Mouse (Mus musculus): Measurements from ENCODE around the gene Mgat4a.

Mgat4a gene

DNA sequence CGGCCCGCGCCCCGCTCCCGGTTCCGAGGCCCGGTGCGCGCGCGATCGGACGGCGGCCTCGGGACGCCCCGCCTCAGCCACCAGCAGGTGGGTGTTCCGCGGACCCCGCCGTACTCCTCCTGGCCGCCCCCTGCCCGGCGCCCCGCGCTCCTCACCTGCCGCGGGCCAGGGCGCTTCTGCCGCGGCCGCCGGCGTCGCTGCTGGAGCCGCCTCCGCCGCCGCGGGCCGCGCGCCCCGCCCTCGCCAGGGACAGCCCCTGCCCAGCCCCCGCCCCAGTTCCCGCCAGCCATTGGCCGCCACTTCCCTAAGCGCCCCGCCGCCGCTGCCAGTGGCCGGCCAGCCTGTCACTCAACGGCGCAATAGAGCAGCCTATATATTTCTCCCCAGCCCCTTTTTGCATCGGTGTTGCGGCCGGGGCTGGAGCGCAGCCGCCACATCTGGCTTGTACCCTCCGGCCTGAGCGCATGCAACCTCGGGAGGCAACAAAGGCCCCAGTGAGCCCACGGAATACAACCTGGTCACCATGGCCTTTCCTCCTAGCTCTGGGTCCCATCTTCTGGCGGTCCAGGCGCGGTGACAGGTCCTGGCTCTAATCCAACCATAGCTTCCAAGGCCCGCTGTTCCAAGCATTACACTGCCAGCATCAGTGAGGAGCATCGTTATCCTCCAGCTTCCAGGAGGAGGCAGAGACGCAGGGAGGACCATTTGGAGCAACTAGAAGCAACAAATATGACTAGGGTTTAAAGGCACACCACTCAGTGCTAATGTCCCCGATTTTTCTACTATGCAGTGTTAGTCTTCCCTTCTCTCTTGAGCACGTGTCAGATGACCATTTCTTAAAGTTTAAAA is at the start of gene Mgat4a:
Mgat4a (minus strand) TSS at position 207 of the 849 bp plus-strand sequence.
- DNase-seq: peak; percentile 89

DNA sequence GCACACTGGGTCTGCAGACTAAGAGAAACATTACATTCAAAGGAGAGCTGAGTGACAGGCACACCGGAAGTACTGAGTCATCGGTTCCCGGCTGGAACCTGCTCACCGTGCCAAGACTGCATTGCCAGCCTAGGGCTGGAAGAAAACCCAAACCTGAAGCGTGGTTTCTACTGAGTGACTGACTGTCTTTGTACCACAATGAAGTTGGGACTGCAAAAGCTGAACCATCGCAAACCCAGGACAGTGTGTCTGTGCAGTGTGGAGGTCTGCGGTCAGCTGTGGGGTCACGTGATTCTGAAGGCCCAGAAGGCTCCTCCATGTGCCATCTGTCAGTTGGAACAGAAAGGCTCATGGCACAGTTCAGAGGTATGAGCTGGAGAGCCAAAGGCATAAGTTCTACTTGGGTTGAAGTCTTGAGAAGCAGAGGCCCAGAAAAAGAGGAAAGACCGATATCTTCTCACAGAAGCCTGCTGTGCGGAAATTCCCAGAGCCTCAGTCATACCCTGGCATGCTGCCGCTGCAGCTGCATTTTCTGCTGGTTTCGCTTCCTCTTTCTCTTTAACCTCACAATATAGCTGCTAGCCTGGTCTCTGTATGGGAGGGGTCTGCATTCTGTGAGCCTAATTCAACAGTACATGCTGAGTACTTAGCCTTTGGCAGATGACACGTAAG is 45.1 kb upstream of the Mgat4a start:
- DNase-seq: peak; percentile 56 to 61

DNA sequence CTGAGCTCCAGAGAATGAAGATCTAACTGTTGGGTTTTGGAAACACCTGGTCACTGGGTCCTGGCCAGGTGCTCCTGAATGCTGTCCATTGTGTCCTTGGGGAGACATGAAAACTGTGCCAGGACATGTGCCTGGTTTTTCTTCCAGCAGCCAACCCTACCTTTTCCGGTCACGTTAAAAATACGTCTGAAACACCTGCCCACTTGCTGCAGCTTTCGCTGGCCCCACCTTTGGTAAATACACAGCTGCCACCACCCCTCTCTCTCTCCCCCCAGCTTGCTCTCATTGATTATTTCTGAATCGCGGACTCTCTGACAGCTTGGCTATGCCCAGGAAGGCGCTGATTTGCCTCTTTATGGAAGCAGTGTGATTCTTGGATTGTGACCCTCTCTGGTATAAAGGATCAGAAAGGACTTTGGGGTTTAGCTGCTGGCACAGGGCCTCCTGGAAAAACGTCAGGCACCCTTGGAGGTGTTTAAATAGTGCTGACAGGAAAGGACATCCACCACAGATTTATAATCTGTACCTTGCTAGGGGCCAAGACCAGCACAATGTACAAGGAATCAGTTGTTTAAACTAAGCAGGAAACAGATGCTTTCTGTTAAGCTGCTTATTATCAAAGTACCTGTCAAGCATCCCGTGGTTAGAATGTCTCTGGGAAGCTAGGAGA is 43.1 kb upstream of the Mgat4a start:
- no peak for DNase-seq

DNA sequence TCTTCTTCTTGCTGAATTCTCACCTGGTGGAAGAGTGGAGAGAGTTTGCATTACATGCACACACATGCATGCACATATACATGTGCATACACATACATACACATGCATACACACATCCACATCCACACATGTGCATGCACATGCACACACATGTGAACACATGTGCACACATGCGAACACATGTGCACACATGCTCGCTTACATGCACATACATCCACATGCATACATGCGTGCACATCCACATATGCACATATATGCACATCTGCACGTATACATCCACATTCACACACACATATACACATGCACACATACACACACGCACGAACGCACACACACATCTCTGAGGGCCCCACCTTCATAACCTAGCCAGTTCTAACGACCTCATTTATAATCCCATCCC is 42.4 kb upstream of the Mgat4a start:
- no peak for DNase-seq

DNA sequence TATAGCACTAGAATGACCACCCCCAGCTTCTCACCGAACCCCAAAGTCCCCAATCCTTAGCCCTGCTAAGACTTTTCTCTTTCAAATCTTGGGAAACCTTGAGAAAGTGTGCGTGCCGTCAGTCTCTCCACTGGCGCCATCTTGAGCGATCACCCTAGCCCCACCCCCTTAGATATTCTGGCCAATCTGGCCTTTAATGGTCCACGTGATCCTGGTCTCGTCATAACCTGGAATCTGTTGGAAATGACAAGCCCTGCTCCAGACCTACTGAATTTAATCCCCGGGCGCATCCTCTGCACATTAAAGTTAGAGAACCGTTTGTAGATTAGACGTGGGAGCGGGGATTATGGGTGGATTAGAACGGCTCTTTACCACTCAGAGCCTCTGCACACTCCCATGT is 38.9 kb upstream of the Mgat4a start:
- DNase-seq: no peak

DNA sequence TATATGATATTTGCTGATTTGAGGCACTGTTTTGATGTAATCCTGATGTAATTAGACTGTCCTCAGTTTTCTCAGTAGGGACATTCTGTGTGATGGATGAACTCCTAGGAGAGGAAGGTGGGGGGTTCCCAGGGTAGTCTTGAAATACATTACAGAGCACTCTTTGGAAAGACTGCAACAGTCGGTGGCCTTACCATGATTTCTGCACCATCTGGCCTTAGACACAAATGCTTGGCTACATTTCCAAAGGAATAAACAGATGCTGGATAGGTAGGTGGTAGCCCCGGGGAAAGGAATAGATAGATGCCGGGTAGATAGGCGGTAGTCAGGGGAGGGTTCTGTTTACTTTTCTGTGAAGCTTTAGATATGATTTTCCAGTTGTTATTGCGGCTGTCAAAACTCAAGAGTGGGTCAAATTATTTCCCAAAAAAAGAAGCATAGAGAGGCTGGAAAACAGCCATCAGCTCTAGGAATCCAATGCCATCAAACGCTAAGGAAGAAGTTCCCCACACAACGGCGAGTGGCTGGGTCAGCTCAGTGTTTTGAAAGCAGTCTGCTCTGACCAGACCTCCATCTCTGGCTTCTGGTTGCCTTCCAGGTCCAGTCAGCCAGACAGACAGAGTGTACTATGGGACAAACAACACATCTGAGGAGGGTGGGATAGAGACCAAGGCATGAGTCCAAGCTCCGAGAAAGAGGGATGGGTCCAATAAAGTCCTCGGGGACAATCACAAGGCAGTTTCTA is 31.9 kb upstream of the Mgat4a start:
- DNase-seq: no peak

DNA sequence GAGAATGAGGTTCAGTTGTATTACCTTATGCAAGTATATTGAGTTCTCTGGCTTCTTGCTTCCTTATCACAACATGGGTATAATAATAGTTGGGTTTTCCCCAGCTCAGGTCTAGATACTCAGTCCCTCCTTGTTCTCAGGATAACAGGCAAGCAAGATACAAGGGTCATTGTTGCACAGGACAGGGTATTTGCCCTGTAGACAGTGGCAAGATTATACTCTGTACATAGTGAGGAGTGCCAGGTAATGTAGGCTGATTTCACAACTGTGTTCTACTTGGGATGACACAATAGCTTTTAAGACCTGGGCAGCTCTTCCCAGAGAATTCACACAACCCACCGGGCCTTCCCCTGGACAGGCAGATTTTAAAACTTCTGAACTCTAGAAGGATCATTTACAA is 27.6 kb upstream of the Mgat4a start:
- DNase-seq: no peak

DNA sequence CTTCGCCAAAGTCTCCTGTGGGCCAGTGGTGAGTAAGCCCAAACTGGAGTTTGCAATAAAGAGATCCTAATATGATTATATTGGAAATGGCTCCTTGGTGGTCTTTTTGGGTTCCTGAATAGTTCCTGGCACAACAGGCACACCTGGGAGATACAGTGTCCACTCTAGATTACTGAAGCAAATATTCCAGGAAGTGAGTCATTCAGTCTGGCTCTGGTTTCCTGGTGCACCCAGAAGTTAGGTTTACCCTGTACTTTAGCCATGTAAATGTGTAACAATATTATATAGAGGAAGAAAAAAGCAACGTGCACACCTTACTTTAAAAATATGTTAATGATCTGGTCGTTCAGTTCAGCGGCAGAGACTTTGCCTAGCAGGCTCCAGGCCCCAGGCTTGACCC is 25.9 kb upstream of the Mgat4a start:
- no peak for DNase-seq

DNA sequence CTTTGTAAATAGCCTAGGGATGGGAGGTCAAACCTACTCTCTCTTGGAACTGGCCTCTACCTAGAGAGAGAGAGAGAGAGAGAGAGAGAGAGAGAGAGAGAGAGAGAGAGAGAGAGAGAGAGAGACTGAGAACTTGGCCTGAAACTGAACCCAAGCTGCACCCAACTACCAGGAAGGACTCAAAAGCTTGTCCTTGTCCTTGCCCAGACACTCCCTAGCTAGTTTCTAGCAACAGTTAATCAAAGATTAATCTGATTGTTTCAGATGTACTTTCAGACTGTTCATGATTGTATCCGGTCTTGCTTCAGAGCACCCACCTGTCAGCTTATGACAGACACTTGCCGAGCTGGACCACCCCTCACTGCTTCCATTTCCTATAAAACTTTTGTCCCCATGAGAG is 25.5 kb upstream of the Mgat4a start:
- no peak for DNase-seq

DNA sequence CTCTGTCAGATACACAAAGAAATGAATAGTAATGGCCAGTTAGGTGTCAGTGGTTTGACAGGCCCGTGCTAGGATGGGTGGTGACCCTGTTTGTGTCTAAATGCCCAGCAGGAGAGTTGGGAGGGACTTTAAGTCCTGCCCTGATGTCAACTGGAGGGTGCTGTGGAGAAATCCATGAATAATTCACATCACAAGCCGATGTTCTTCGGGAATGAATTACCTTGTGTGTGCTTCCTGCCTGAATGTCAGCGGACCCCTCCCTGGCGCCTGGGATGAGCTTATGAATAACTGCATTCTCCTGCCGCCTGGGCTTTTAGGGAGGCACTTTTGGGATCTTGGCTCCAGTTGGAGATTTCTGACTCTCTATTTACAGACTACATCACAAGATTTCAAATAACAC is 24.6 kb upstream of the Mgat4a start:
- DNase-seq: no peak

DNA sequence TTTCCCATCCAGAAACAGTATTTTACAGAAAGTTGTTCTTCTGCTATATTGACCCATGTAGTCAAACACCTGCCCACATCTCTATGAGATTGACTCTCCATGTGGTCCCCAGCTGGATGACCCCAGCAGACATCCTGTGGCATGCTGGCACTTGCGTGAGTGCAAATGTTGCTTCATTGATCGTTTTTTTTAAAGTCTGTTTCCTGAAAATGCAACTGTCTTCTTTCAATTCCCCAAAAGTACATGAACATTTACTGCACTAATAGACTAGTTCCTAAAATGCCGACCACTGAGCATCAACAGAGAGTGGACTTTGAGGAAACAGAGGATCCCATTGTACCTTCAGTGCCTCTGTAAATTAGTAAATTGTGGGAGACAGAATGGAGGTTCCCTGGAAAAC is 21.1 kb upstream of the Mgat4a start:
- DNase-seq: no peak

DNA sequence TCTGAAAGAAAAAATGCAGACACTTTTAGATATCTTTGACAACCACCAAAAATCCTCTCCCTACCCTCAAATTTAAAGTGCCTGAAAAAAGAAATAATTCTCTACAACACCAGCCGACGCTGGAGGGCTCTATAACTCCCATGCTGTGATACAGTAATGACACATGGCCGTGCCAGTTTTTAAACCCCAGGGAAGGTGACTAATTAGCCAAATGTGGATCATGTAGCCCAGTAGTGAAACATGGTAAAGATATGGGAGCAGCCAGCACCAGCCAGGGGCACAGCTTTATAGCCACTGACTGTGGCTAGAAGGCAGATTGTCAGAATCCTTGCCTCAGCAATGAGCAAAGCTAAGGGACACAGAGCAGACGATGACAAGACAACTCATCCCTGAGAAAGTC is 19.5 kb upstream of the Mgat4a start:
- no peak for DNase-seq

DNA sequence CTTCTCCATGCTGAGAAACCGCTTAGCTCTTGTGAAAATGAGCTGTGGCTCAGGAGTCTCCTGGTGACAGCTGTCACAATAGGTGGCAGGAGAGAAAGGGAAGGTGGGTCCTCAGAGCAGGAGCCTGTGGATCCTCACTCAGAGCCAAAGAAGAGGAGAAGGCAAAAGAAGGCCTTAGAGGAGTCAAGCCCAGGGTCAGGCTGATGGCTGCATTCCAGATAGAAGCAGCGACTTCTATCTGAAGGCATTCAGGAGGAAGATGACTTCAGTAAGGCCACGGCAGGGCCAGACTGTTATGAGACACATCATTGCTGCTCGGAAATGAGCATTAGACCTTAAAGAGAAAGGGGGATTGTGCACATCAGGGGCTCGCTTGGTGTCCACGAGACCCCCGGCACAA is 11.2 kb upstream of the Mgat4a start:
- no peak for DNase-seq

DNA sequence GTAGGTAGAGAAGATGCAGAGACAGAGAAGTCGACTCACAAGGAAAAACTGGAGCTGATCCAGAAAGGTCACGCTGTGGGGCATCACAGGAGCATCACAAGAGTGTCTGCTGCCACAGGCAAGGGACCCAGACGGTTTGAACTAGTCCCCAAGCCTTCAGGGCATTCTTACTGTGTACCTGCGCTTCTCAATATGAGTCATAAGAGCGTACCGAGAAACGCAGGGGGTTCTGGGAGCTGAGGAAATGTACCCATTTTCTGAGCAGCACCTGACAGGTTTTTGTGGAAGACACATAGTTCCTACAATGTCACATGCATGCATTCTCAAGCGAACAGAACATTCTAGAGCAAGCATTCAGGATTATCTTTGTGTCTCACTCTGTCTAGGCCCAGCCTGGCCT is 8.7 kb upstream of the Mgat4a start:
- DNase-seq: no peak

DNA sequence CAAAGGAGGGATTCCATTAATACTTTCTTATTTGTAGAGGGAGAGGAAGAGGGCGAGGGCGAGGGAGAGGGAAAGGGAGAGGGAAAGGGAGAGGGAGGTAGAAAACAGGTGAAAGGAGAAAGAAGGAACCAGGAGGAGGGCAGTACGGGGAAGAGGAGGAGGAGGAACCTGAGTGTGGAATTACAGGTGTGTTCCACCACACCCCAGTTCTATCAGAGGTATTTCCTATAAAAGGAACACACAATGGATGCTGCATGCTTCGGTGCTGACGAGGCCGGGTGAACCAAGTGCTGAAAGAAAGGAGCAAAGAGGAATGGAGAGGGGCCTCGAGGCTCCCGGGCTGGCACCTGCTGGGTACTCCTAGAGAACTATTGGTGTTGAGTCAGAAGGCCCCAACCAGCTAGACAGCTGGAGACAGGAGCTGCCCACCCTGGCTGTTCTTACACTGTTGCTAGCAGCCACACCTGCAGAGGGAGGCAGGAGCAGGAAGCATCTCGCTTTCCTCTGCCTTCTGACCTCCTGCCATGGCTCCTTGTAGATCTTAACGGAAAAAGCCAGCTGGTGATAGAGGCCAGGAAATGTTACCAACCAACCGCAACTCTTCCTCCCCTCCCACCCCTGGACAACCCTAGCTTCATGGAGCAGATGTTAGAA is 5.7 kb upstream of the Mgat4a start:
- peak; percentile 61 to 80 for DNase-seq

DNA sequence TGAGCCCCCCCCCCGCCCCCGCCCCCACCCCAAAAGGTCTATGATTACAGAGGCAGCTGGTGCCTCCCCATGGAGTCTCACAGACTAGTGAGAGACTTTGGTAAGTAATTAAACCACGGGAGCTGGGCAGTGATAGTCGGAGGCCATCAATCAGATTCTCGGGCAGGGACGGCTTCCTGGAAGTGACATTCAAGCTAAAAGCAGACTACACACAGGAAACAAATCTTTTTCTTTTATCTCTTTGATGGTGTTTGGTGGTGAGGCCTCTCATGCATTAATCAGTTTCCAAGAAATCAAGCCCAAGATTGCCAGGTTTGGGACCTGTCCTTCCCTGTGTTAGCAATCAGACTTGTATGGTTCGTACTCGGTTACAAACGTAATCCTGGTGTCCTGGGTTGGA is 3.4 kb upstream of the Mgat4a start:
- DNase-seq: no peak

DNA sequence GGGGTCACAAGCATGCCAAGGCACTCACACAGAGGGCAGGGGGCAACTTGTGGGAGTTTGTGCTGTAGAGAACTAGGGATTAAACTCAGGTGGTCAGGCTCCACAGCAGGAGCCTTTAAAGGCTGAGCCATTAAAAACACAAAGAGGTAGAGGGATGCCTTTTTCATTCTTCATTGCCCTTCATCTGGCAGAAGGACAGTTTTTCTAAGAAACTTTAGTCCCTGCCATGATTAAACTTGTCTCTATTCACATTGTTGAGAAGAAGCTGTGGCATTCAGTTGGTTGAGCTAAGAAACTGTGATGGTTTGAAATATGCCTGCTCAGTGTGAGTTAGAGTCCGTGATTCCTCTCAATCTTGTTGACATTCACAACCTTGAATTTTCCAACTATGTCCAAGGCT is 2.2 kb upstream of the Mgat4a start:
- no peak for DNase-seq

DNA sequence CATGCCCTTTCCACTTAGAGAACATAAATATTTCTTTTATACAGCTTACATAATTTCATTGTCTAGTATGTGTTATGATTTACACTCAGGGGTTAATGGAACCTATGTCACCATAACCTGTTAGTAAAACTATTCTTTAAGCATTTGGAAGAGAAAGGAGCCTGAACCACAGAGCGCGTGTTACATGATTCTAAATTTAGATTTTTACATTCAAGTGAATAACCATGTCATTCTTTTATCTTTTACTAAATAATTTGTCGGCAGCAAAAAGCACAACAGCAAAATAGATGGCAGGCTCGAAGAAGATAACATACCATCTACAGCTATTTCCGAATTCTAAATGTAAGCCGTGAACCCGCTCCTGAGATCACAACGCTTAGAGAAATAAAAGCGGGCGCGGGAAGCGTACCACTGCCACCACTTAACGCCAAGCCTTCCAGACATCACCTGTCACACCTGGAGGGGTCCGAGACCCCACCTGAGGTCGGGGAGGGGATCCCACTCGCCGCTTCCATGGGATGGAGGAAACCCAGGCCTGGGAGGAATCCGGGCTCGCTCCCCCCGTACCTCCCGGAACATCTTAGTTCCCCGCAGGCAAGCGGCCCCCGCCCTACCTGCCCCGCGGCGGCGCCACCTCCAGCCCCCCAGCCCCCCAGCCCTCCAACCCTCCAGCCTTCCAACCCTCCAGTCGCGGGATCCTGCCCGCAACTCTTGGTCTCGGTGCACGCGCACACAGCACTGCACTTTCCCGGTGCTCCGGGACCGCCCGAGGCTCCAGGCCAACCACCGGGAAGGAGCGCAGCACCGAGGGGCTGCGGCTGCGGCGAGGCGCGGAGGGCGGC is 627 bp downstream of the Mgat4a start:
- peak; percentile 28 to 52 for DNase-seq

DNA sequence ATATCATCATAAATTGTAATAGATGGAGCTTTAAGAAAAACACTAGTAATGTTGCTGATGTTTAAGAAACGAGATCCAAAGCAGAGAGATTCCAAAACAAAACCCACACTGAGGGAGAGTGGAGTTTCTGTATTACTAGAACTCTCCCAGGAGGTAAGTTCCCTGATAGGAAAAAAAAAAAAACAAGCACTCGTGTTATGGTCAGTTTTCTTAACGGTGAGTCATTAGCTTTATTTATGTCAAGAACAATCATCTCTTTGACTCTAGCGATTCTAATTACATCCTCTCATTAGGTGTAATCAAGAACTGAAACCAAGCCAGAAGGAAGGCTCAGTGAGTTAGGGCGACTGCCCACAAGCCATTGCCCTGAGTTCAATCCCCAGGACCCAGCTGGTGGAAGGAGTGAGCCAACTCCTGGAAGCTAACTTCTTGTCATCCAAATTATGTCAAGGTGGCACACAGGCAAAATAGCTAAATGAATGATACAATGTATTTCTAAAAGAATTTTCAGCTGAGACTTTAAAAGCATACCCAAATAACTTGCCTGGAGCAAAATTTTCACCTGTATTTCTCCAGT is 6.2 kb downstream of the Mgat4a start:
- no peak for DNase-seq

DNA sequence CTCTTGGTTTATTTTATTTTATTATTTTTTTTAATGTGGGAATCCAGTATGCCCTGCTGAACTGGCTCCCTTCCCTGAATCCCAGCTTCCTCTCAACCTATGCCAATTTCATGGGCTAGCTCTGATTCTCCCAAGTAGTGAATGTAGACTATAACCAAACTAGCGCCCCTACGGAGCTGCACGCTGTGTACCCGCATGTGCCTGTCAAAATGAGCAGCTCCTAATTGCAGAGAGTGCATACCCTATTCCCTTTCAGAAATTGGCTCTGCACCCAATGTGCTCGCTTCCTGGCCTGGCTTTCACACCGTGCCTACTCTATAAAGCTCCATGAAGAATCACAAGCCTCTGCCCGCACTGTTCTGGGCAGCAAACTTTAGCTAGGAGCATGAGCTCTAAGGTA is 7.6 kb downstream of the Mgat4a start:
- DNase-seq: no peak

DNA sequence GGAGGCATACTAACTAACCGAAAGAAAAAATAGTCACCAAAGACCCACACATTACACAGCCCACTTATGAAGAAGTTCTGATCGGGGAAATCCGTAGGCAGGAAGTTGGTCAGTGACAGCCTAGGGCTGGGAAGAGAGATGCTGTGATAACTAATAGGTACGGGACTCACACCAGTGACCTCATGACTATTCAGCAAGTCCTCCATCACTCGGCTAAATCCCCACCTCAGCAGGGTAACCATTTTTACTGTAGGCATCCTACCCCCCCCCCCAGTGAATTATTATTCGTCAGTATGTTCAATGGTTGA is 8.3 kb downstream of the Mgat4a start:
- no peak for DNase-seq
